Mouse (Mus musculus): ENCODE measurements around the gene Adam22.

The Adam22 gene

DNA sequence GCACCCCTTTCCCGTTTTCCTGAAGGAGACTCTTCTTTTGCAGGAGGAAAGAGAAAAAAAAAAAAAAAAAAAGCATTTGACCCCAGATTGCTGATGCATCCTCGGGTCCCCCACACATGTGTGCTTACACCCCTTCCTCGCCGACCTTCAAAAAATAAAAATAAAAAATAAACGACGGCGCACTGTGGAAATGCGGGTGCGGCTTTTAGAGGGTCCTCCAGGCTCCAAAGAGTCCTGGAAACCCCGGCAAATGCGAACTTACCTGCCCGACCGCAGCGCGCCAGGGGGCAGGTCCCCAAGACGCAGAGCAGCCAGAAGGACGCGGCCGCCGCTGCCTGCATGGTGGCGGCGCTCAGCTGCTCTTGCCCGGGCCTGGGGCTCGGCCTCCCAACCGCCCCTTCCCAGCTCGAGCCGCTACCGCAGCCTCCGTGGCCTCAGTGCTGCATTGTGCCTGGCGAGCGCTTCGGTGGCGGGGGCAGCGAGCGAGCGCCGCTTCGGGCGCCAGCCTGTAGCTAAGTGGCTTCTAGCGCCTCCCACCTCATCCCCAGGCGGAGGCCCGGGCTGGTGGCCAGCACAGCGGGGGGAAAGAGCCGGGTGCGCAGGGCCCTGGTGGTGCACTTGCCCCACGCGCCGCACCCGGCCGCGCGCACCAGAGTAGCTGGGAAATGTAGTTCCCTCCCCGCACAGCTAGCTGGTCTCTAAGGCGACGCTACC is at the start of gene Adam22:
TSS of gene Adam22 (minus strand) at position 547 of the 714 bp plus-strand sequence.
- peak; percentile 86 for DNase-seq

- DNase-seq: no peak
Observed at GRCm38 (mm10) chr5:8417443-8417842, 49.5 kb upstream of the Adam22 start.

DNA sequence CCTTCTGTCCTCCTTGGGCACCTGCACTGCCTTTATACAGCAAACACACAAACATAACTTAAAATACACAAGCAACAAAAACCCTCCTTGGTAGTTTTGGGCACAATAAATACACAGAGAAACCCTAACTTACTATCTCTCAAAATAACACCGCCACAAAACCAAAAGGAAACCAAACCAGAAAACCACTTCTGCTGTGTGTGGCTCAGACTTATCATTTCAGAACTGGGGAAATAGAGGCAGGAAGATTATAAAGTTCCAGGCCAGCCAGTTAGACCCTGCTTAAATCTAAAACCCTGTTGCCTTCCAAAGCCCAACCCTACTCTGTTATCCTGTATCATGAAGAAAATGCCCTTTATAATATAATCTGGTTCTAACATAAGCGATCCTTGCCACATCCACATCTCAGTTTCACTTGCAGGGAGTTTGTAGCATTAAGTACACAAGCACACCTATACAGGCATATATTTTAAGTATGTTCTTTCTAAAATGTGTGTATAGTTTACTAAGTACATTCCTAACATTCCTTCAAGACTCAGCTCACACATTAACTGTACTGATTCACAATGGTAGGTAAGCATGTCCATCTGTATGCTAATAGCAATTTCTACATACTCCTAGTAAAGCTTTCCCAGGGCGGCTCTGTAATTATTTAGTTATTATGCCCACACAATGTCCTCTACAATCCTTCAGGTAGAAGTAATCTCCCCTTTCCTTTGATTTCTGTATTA is 48.9 kb upstream of the Adam22 start:
- DNase-seq: no peak

DNA sequence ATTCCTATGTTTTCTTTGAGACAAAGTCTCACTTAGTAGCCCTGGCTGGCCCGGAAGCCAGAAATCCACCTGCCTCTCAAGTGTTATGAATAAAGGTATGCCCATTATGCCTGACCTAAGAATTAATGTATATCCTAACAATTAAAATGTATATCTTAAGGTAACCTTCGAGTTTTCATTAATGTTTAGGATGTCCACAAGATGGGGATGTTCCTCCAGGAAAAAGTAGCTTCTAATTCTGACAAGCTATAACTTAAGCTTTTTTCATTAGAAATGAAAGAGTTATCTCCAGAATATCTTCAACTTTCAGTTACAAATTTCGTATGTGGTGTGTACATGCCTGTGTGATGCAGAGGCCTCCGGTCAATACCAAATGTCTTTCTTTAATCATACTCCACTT is 40.8 kb upstream of the Adam22 start:
- no peak for DNase-seq

DNA sequence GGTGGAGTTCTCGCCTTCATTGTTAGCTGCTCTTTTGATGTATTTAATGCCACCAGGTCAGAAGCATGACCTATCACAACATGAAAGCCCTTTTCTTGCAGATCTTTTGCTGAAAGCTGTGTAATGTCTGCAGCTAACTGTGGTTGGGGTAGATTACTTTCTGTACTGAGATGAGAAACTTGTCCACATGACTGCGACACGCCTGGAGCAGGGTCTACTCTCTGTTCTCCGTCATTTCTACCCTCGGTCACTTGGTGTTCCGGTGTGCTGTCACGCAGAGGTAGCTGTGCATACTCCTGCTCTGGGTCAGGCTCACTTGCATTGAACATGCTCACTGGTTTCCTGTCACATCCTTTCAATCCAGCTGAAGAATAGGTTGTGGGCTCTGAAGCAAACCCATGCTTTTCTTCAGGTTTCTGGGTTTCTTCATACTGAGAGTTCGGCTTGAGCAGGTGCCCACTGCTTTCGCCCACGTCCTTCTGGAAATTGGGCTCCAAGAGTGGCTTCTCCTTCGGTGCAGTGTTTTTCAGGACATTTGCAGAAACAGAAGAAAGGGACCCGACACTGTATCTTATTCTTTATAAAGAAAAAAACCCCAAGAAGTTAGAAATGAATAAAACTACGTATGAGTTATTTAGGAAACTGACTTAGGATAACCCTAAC is 29.8 kb upstream of the Adam22 start:
- DNase-seq: no peak

GRCm38 (mm10) chr5:8393891-8394583 is 26.1 kb upstream of the Adam22 start:
- DNase-seq: no peak

DNA sequence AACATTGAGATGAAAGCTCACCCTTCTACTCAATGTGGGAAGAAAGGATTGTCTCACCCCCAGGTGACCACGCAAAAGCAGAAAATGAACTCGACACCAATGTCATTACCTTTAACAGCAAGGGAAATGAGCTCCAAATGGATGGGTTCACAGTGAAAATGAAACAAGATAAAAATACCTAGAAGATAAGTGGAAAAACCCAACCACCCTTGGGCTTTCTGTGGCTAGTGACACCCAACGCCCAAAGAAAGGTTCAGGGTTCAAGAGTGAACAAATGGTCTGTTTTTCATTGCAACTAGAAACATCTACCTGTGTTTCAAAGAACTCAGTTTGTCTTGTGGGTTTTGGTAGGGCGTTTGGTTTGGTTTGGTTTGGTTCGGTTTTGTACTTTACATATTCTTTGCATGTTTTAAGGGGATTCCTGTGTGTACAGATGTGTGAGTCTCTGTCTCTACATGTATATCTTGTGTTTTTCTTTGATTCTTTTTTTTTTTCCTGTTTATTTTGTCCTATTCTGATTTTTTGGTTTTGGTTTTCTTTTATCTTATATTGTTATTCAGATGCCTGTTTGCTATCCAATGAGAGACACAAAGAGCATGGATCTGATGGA is 6.4 kb upstream of the Adam22 start:
- DNase-seq: no peak

DNA sequence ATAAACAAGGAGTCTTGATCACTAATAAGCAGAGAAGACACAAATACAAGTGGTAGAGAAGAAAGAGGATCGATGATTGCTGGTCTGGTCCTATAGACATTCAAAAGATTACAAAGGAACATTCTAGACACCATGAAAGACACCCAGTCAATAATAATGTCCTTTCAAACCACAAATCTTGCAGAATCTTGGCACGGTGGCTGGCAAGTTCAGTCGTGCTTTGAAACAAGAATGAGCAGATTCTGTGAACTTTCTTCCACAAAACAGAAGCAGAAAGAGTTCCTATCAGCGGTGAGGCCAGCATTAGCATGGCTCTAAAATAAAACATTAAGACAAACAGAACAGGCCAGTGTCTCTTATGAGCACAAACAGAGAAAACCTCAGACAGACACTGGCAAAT is 5.5 kb upstream of the Adam22 start:
- no peak for DNase-seq

DNA sequence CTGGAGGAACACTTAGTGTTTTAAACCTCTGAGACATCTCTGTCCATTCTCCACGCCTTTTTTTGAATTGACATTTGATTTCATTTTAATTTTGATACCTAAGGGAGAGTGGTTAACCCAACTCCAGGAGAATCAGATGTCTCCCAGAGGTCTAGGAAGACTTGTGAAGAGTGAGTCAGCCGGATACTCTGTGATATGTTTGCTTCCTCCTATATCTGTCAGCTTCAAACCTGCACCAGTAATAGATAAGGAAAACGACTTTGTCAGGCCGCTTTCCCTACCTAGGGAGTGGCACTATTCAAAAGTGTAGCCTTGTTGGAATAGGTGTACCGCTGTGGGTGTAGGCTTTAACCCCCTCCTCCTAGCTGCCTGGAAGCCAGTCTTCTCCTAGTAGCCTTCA is 821 bp upstream of the Adam22 start:
- DNase-seq: no peak

DNA sequence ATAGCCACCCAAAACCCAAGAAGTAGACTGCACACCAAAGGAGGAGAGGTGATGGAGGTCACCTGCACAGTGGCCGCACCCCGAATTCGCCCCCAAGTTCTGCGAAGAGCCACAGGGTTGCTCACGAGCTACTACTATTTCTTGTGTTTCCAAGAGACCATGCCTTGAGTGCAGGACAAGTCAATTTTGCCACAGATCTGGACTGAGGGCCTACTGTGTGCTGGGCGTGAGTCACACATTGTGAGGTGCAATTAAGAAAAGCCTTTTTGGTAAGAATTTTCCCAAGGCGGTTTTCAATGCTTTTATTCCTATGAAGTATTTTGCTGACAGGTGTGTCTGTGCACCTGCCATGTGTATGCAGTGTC is 350 bp upstream of the Adam22 start:
- no peak for DNase-seq

GRCm38 (mm10) chr5:8366771-8367613 is 968 bp downstream of the Adam22 start:
- DNase-seq: peak; percentile 13

- no peak for DNase-seq
Observed at GRCm38 (mm10) chr5:8362361-8362760, 5.6 kb downstream of the Adam22 start.

GRCm38 (mm10) chr5:8357677-8358076 is 10.3 kb downstream of the Adam22 start:
- no peak for DNase-seq

- DNase-seq: peak; percentile 51
Observed at GRCm38 (mm10) chr5:8356885-8357651, 10.9 kb downstream of the Adam22 start.

GRCm38 (mm10) chr5:8356326-8356725 is 11.6 kb downstream of the Adam22 start:
- DNase-seq: peak; percentile 53

DNA sequence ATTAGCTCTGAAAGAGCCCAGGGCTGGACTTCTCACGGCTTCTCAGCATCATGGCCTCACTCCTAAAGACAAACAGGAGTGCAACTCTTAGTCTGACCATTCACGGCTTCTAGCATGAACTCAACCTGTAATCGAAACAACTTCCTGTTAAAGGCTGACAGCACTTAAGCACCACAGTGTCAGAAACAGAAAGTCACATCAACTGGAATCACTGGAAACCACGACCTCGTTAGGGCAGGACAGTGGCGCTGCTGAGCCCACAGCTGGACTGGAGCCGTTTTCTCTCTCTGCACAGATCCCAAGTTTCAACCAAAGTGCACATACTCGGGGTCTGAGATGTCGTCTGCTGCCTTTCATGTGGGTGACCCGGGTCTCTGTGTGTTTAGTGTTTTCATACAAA is 18.4 kb downstream of the Adam22 start:
- DNase-seq: peak; percentile 31

DNA sequence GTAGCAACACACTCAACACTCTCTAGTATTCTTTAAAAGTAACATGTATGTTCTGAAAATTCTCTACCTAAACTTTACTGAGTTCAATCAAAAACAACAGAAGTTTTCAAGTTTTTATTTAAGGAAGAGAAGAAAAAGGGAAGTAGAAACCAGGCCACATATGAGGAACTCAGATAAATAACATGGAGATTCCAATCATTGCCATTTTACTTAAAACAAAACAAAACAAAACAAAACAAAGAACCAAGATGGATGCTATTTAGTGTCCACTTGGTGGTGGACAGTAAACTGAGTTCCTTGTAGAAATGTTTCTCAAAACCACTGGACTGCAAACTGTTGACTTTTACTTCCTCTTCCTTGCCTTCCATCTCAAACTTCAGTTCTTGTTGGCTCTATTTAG is 21.6 kb downstream of the Adam22 start:
- DNase-seq: no peak

DNA sequence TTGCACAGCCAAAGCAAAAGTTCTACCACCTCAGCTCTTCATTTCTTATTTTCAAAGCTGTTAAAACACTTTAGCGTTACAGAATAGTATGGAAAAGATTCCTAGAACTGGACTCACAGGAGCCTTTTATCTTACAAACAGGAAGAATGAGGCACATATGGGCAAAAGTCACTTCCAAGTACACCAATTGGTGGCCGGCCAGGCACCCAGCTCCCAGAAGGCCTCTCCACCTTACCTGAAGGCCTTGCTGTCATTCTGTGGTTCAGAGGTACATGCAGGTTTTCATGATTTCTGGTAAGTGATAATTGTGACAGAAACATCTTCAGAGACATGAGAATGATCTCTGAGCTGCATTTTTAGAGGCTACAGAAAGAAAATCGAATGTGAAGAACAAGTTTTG is 24.7 kb downstream of the Adam22 start:
- DNase-seq: no peak

DNA sequence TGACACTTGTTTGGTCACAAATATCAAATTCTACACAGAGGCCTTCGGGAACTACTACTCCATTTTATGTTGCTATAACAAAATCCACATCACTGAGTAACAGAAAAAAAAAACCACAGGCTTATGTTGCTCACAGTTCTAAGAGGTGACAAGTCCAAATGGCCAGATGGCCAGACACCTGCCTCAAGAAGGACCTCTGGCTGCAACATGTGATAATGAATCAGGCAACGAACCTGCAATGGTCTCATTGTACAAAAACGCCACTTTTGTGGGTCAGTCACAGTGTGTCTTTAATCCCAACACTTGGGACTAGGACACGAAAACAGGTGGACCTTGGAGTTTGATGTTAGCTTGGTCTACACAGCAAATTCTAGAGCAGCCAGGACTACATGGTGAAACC is 26.3 kb downstream of the Adam22 start:
- no peak for DNase-seq

DNA sequence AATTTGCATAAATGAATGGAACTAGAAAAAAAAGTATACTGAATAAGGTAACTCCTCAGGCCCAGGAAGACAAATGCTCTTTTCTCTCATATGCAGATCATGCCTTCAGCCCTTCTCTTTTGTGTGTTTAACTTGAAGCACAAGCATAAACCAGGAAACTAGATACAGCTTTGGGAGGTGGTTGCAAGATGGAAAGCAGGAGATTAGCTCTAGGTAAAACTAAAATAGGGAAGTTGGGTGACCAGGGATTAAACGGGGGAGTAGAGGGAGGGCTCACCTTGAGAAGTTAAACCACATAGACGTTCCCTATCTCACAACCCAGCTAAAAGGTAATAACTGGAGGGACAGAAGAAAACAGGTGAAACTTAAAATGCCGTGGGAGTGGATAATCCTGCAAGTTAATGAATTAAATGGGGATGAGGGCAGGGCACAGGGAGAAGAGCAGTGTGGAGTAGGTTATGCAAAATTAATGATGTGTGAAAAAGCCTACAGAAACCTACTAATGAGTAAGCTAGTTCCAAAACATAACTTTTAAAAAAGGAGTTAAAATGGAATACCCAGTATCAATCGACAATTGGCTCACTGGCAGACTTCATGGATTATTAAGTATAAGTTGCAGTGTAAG is 40.2 kb downstream of the Adam22 start:
- no peak for DNase-seq

DNA sequence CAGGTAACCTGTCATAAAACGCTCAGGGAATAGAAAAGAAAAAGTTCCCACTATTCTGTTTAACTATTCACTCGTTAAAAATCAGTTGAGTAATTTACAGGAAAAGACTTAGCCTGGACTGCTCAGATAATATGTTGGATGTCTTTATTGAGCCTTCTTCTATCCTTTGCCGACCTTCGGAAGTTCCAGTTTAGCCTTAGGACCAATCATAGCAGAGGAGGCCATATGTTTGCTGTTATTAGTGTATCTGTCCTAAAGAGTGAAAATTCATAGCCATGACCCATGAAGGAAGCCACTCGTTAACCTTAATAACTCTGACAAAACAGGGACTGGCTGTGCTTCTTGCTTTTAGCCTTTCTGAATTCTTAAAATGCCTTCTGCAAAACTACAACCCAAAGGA is 41.3 kb downstream of the Adam22 start:
- no peak for DNase-seq

Data from kidney, postnatal 10 days (tissue).